Comparison of ENCODE assay signal across 17 mouse cellular contexts in genomic region chr14:35152450-35152849, GRCm38 (mm10).
DNase-seq lines count a peak whose midpoint lies in the region; ATAC-seq and TF ChIP-seq lines count a peak whose summit lies in the region.
"Had no signal": no experiment of that assay in that cellular context is flagged by ENCODE, and none has a peak within 500 bp of the region (broad histone marks: within the 10 kb centered on the region; RNA-seq: fewer than 3 reads in every experiment).

No protein-coding gene starts in this region.

- peaks cover 4% of the 10 kb centered on the region; the same call in 1 of the 2 replicates for H3K4me1 ChIP-seq in forebrain, embryonic 15.5 days
- no peaks in the 10 kb centered on the region for H3K4me1 ChIP-seq in forebrain, embryonic 10.5 days
- no peaks in the 10 kb centered on the region for H3K4me1 ChIP-seq in lung, embryonic 14.5 days (ENCODE audit: insufficient read depth)
- H3K4me1 ChIP-seq: heart, embryonic 12.5 days; limb, embryonic 12.5 days had no signal

- no peak overlapping the region for H3K4me3 ChIP-seq in forebrain, embryonic 15.5 days
- no peak overlapping the region for H3K4me3 ChIP-seq in forebrain, embryonic 10.5 days
- H3K4me3 ChIP-seq in lung, embryonic 14.5 days (ENCODE audit: low read depth, low read length): no peak overlapping the region
- H3K4me3 ChIP-seq in layer of hippocampus, adult 2 months: no peak overlapping the region
- H3K4me3 ChIP-seq: heart, embryonic 12.5 days; limb, embryonic 12.5 days; neural tube, embryonic 13.5 days had no signal

- H3K9ac ChIP-seq in forebrain, embryonic 15.5 days (replicated peaks): no peak overlapping the region
- H3K9ac ChIP-seq in lung, embryonic 14.5 days: no peak overlapping the region
- H3K9ac ChIP-seq: heart, embryonic 12.5 days; limb, embryonic 12.5 days; liver, postnatal 0 days; neural tube, embryonic 13.5 days had no signal

- no peaks in the 10 kb centered on the region for H3K27me3 ChIP-seq in forebrain, embryonic 15.5 days
- no peaks in the 10 kb centered on the region for H3K27me3 ChIP-seq in forebrain, embryonic 10.5 days (ENCODE audit: poor library complexity, severe bottlenecking)
- H3K27me3 ChIP-seq in lung, embryonic 14.5 days (ENCODE audit: insufficient read depth, low read length): no peaks in the 10 kb centered on the region
- H3K27me3 ChIP-seq: limb, embryonic 12.5 days; neural tube, embryonic 13.5 days had no signal

- no peak for TF ChIP-seq CTCF in lung, embryonic 14.5 days (IDR thresholded peaks at IDR 0.05; ENCODE audit: low read depth)
- TF ChIP-seq CTCF in layer of hippocampus, adult 2 months (conservative IDR thresholded peaks at IDR 0.05): no peak

- no peak for DNase-seq in forebrain, embryonic 10.5 days (ENCODE audit: extremely low spot score, low spot score)
- peak; percentile 84 for DNase-seq in lung, embryonic 14.5 days
- DNase-seq in lung, postnatal 4 days: no peak
- DNase-seq in right cerebral cortex, adult 2 months (ENCODE audit: low spot score in 2 of 2): peak; percentile 48 to 62
- no peak for DNase-seq in right cerebral cortex, postnatal 25 days
- no peak for DNase-seq in urinary bladder, adult 18-20 months (ENCODE audit: low spot score in 2 of 2)
- DNase-seq in layer of hippocampus, adult 2 months (ENCODE audit: low spot score in 2 of 2): no peak
- DNase-seq: B cell, adult 2 months; cerebellum, adult 8-10 months; gastrocnemius, postnatal 14 days; kidney, adult 2 months; liver, postnatal 0 days; thymus, adult 18-20 months had no signal

- no peak overlapping the region for H3K4me2 ChIP-seq in forebrain, embryonic 15.5 days (replicated peaks)
- no peak overlapping the region for H3K4me2 ChIP-seq in lung, embryonic 14.5 days
- H3K4me2 ChIP-seq: heart, embryonic 12.5 days; limb, embryonic 12.5 days; neural tube, embryonic 13.5 days had no signal

- H3K9me3 ChIP-seq in forebrain, embryonic 15.5 days: no peaks in the 10 kb centered on the region
- no peaks in the 10 kb centered on the region for H3K9me3 ChIP-seq in forebrain, embryonic 10.5 days
- H3K9me3 ChIP-seq in lung, embryonic 14.5 days (ENCODE audit: low read depth, low read length): no peaks in the 10 kb centered on the region
- H3K9me3 ChIP-seq: heart, embryonic 12.5 days; limb, embryonic 12.5 days; neural tube, embryonic 13.5 days had no signal

- H3K36me3 ChIP-seq in forebrain, embryonic 15.5 days: no peaks in the 10 kb centered on the region
- H3K36me3 ChIP-seq in forebrain, embryonic 10.5 days (replicated peaks): no peaks in the 10 kb centered on the region
- no peaks in the 10 kb centered on the region for H3K36me3 ChIP-seq in lung, embryonic 14.5 days (ENCODE audit: insufficient read depth)
- H3K36me3 ChIP-seq: heart, embryonic 12.5 days; limb, embryonic 12.5 days; neural tube, embryonic 13.5 days had no signal

- peak; percentile 57; the same call in 1 of the 2 replicates for ATAC-seq in forebrain, embryonic 15.5 days (replicated peaks)
- peak; percentile 89 for ATAC-seq in lung, embryonic 14.5 days (ENCODE audit: insufficient read depth)
- ATAC-seq: liver, postnatal 0 days had no signal

- 65% methylated on average over 3 of the region's 3 CpGs for WGBS in forebrain, embryonic 15.5 days
- WGBS in forebrain, embryonic 10.5 days: 91% methylated on average over 3 of the region's 3 CpGs
- 48% methylated on average over 3 of the region's 3 CpGs for WGBS in lung, embryonic 14.5 days

- H3K27ac ChIP-seq in forebrain, embryonic 15.5 days (replicated peaks): no peak overlapping the region
- no peak overlapping the region for H3K27ac ChIP-seq in forebrain, embryonic 10.5 days
- H3K27ac ChIP-seq in lung, embryonic 14.5 days (ENCODE audit: low read depth): no peak overlapping the region
- H3K27ac ChIP-seq in layer of hippocampus, adult 2 months: no peak overlapping the region
- H3K27ac ChIP-seq: limb, embryonic 12.5 days; neural tube, embryonic 13.5 days had no signal

Comparison
In these comparisons a context has a peak if more than half of its experiments do, and no peak if none do; other contexts are left out.
1. DNase-seq: peak in lung, embryonic 14.5 days (single experiment) and right cerebral cortex, adult 2 months (2 of 2); none in forebrain, embryonic 10.5 days (single experiment), lung, postnatal 4 days (0 of 2), right cerebral cortex, postnatal 25 days (single experiment), urinary bladder, adult 18-20 months (0 of 2) and layer of hippocampus, adult 2 months (0 of 2).